Mouse (Mus musculus) cortical plate, adult 2 months (tissue): ENCODE data around the gene Coro2b.
A peak's percentile ranks its signal among the peaks of the same experiment; 100 is the strongest.

ENCODE experiments used
- CTCF ChIP-seq: fragments of 200-500 bp; IDR thresholded peaks from 2 replicates; pipeline ENCODE4 v1.5.1; 2011; ENCODE audit warnings: mild to moderate bottlenecking, control low read depth, low read length; ENCODE audit not compliant: insufficient read depth; ENCODE audit errors: extremely low read depth
- POLR2A ChIP-seq: fragments of 200-500 bp; IDR thresholded peaks from 2 replicates; pipeline ENCODE4 v1.6.1; 2011; ENCODE audit warnings: mild to moderate bottlenecking, low read length, control low read depth; ENCODE audit not compliant: insufficient read depth; ENCODE audit errors: extremely low read depth

DNA sequence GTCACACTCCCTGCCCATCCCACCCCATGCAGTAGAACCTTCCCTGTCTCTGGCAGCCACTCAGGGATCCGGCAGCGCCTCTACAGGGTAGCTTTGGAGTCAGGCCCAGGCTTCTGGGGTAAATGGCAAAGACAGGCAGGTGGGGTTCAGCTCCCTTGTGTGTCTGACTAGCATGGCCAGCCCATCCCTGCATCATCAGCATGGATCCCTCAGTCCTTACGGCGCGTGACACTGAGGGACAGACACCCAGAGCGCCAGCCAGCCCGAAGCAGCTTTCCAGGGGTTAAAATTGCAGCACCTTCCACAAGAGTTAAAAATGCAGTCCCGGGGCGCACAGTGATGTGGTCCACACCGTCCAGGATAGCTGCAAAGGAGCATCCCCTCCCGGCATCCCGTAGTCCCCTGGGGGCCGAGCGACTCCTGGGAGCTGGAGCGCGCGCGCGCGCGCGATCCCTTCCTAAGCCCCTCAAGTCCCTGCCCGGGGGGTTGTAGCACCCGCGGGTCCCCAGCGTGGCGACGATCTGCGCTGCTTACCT is 657 bp downstream of the Coro2b start:
- TF ChIP-seq CTCF (no peak), POLR2A (peak; percentile 52; the same call in 1 of the 2 replicates)
